Mouse (Mus musculus) embryonic facial prominence, embryonic 11.5 days (tissue): Measurements from ENCODE around the gene Tnni2. TPM values are rescaled to one million over a fixed set of nuclear protein-coding genes. Genes with fewer than 3 reads are reported as not detected.
A peak's percentile ranks its signal among the peaks of the same experiment; 100 is the strongest.

Experiments used
- ATAC-seq: fragments of 200-750 bp; cut with Nextera tagmentation; replicated peaks from 2 replicates; pipeline ENCODE4 v1.8.0; 2017; ENCODE audit warnings: low read depth; ENCODE audit not compliant: insufficient number of reproducible peaks, low FRiP score, low TSS enrichment
- DNase-seq: peaks from one replicate; pipeline ENCODE4 v3.0.0-alpha.2; 2015; ENCODE audit warnings: low spot score
- H3K27ac ChIP-seq: fragments of 300-500 bp; sonication (generic); replicated peaks from 2 replicates; pipeline ENCODE4 v1.5.1; 2014; ENCODE audit warnings: mild to moderate bottlenecking, low read depth, low read length, control low read depth
- H3K27me3 ChIP-seq: fragments of 300-500 bp; sonication (generic); 2 replicates; pipeline ENCODE4 v1.6.1; 2014; ENCODE audit warnings: mild to moderate bottlenecking, low read length, moderate library complexity, mixed read lengths; ENCODE audit not compliant: control insufficient read depth, insufficient read depth
- H3K36me3 ChIP-seq: fragments of 300-500 bp; sonication (generic); replicated peaks from 2 replicates; pipeline ENCODE4 v1.6.1; 2014; ENCODE audit warnings: low read depth, mild to moderate bottlenecking, low read length, moderate library complexity, mixed read lengths; ENCODE audit not compliant: control insufficient read depth, insufficient read depth
- H3K4me1 ChIP-seq: fragments of 300-500 bp; sonication (generic); 2 replicates; pipeline ENCODE4 v1.6.1; 2014; ENCODE audit warnings: low read length, mixed read lengths; ENCODE audit not compliant: control insufficient read depth, insufficient read depth
- H3K4me2 ChIP-seq: fragments of 300-500 bp; sonication (generic); 2 replicates; pipeline ENCODE4 v1.6.1; 2014; ENCODE audit warnings: low read depth, mild to moderate bottlenecking, control low read depth, low read length, moderate library complexity
- H3K4me3 ChIP-seq: fragments of 300-500 bp; sonication (generic); 2 replicates; pipeline ENCODE4 v1.5.1; 2014; ENCODE audit warnings: low read depth, low read length, control low read depth
- H3K9ac ChIP-seq: fragments of 300-500 bp; sonication (generic); replicated peaks from 2 replicates; pipeline ENCODE4 v1.6.1; 2014; ENCODE audit warnings: mild to moderate bottlenecking, control low read depth, low read length
- H3K9me3 ChIP-seq: fragments of 300-500 bp; sonication (generic); replicated peaks from 2 replicates; pipeline ENCODE4 v1.6.1; 2016; ENCODE audit warnings: mild to moderate bottlenecking, low read length, inconsistent platforms, mixed read lengths; ENCODE audit not compliant: control insufficient read depth
- WGBS: fragments of 180-500 bp; shearing (Covaris S2); extraction: QIAGEN DNeasy Blood & Tissue Kit; methylation state at CpG from one replicate; pipeline ENCODE4 v1.1.7; 2014; 5-methylcytosine and 5-hydroxymethylcytosine counted together
- polyA plus RNA-seq: library from polyadenylated mRNA; unstranded; fragments of >200 nt; fragmentation: Nextera tagmentation; extraction: Ambion mirVana; gene quantifications from 2 replicates; pipeline ENCODE4 v1.2.1, GENCODE M21; 2014

The Tnni2 gene
- polyA plus RNA-seq, 1 experiment from 2014 or later = 2.7 TPM

GRCm38 (mm10) chr7:142481186-142481567, 39.6 kb downstream of the Tnni2 start:
- peaks cover 23% of the 10 kb centered on the region for H3K4me1 ChIP-seq
- H3K9ac ChIP-seq = peak overlapping the region; percentile 75
- no peaks in the 10 kb centered on the region; the same call in 1 of the 2 replicates for H3K27me3 ChIP-seq
- ATAC-seq = no peak
- 4% methylated on average over 5 of the region's 5 CpGs for WGBS
- peak overlapping the region; percentile 47 for H3K4me2 ChIP-seq
- no peaks in the 10 kb centered on the region for H3K36me3 ChIP-seq
- H3K9me3 ChIP-seq = no peaks in the 10 kb centered on the region
- no peak overlapping the region for H3K4me3 ChIP-seq
- DNase-seq = peak; percentile 79
- peak overlapping the region; percentile 94 for H3K27ac ChIP-seq

- Histone ChIP-seq H3K4me1 (peaks cover 23% of the 10 kb centered on the region), H3K36me3 (no peaks in the 10 kb centered on the region), H3K27ac (peak overlapping the region; percentile 94), H3K4me3 (0 out of 2 replicates have a peak overlapping the region, but pooled peaks have one; percentile 2), H3K9ac (peak overlapping the region; percentile 75), H3K27me3 (no peaks in the 10 kb centered on the region; the same call in 1 of the 2 replicates), H3K4me2 (peak overlapping the region; percentile 47), H3K9me3 (no peaks in the 10 kb centered on the region)
- DNase-seq (peak; percentile 78), ATAC-seq (peak; percentile 78)
- 3% methylated on average over 18 of the region's 22 CpGs for WGBS
Measured at GRCm38 (mm10) chr7:142481568-142482255, 40.1 kb downstream of the Tnni2 start.

GRCm38 (mm10) chr7:142482256-142482609, 40.6 kb downstream of the Tnni2 start:
- H3K4me3 ChIP-seq = no peak overlapping the region

GRCm38 (mm10) chr7:142483136-142483535, 41.5 kb downstream of the Tnni2 start:
- Histone ChIP-seq H3K4me3 (no peak overlapping the region), H3K9me3 (no peaks in the 10 kb centered on the region), H3K4me2 (no peak overlapping the region), H3K4me1 (peaks cover 29% of the 10 kb centered on the region), H3K27ac (peak overlapping the region; percentile 94), H3K36me3 (no peaks in the 10 kb centered on the region), H3K27me3 (no peaks in the 10 kb centered on the region), H3K9ac (peak overlapping the region; percentile 28; the same call in 1 of the 2 replicates)
- DNase-seq = peak; percentile 67
- ATAC-seq = no peak; the same call in 1 of the 2 replicates
- WGBS = 38% methylated on average over 11 of the region's 11 CpGs

More at GRCm38 (mm10) chr7:142482256-142482609, 40.6 kb downstream of the Tnni2 start:
- Histone ChIP-seq H3K36me3 (no peaks in the 10 kb centered on the region), H3K27me3 (no peaks in the 10 kb centered on the region), H3K4me1 (peaks cover 23% of the 10 kb centered on the region), H3K27ac (peak overlapping the region; percentile 94), H3K4me2 (peak overlapping the region; percentile 47), H3K9ac (peak overlapping the region; percentile 75), H3K9me3 (no peaks in the 10 kb centered on the region)
- ATAC-seq = peak; percentile 12; the same call in 1 of the 2 replicates
- DNase-seq = peak; percentile 62
- 18% methylated on average over 6 of the region's 6 CpGs for WGBS

GRCm38 (mm10) chr7:142484780-142485179, 43.2 kb downstream of the Tnni2 start:
- no peak overlapping the region for H3K4me3 ChIP-seq
- WGBS = 79% methylated on average over 12 of the region's 12 CpGs
- no peak overlapping the region for H3K9ac ChIP-seq
- H3K9me3 ChIP-seq = no peaks in the 10 kb centered on the region
- peaks cover 29% of the 10 kb centered on the region for H3K4me1 ChIP-seq
- no peak overlapping the region for H3K4me2 ChIP-seq
- no peak overlapping the region for H3K27ac ChIP-seq
- ATAC-seq (no peak), DNase-seq (no peak)
- no peaks in the 10 kb centered on the region for H3K36me3 ChIP-seq
- no peaks in the 10 kb centered on the region for H3K27me3 ChIP-seq

DNA sequence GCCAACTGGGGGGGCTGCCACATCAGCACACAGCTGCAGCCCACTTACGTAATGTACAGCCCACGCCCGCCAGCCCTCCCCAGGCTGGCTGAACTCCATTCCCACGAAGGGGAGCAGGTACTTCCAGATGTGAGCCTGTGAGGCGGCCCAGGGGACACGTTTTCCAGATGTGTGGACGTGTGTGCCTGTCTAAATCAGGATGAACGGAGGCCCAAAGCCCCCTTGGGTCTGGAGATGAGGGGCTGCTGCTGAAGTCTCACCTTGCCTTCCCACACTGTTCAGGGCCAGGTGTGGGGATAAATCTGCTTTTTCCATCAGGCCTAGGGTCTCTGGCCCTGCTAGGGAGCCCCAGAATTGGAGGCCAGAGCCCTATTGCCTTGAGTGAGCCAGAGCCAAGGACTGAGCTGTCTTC, 45.1 kb downstream of the Tnni2 start:
- Histone ChIP-seq H3K36me3 (no peaks in the 10 kb centered on the region), H3K9ac (peak overlapping the region; percentile 46), H3K27me3 (no peaks in the 10 kb centered on the region), H3K4me3 (no peak overlapping the region), H3K4me2 (no peak overlapping the region), H3K27ac (peak overlapping the region; percentile 83), H3K9me3 (no peaks in the 10 kb centered on the region), H3K4me1 (peaks cover 20% of the 10 kb centered on the region)
- 50% methylated on average over 8 of the region's 8 CpGs for whole genome bisulfite sequencing
- DNase-seq = peak; percentile 22
- no peak for ATAC-seq

DNA sequence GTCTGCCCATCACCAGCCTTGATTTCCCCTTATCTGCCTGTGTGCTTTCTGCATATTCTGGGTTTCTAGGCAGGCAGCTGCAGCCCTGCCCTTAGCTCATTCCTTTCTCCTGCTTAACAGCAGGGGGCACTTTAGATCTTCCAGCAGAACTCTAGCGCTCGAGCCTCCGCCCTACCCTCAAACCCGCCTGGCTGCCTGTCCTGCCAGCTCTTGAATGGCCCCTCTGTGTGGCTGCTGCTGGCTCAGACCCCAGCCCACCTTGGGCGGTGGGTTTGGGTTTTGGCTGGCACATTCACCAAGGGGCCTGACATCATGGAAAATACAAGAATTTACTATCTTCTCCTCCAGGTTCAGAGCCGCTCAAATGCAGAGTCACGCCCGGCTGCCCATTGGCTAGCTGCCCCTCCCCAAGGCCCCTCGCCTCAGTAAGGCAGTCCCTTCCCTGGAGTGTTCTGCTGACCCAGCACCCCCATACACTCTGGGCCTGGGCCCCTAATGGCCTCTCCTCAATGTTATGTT, 45.8 kb downstream of the Tnni2 start:
- peak overlapping the region; percentile 46 for H3K9ac ChIP-seq
- H3K4me3 ChIP-seq = no peak overlapping the region
- ATAC-seq (peak; percentile 25), DNase-seq (peak; percentile 87)
- H3K27me3 ChIP-seq = no peaks in the 10 kb centered on the region
- peaks cover 13% of the 10 kb centered on the region for H3K4me1 ChIP-seq
- H3K9me3 ChIP-seq = no peaks in the 10 kb centered on the region
- H3K36me3 ChIP-seq = no peaks in the 10 kb centered on the region
- peak overlapping the region; percentile 16; the same call in 1 of the 2 replicates for H3K4me2 ChIP-seq
- WGBS = 17% methylated on average over 9 of the region's 9 CpGs
- peak overlapping the region; percentile 83 for H3K27ac ChIP-seq

DNA sequence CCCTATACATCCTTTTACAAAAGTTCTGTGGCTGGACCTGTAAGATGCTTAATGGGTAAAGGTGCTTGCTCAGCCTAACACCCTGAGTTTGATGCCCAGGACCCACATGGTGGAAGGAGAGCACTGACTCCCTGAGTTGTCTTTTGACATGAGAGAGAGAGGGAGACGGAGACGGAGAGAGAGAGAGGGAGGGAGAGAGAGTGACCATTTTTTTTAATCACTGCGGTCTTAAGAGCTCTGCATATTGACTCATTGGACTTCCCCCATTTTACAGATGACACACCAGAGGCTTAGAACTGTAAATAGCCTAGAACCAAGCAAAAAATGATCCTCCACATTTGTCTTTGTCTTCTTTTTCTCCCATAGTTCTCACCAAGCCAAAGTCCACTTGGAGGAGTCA, 46.4 kb downstream of the Tnni2 start:
- Histone ChIP-seq H3K9me3 (no peaks in the 10 kb centered on the region), H3K4me3 (no peak overlapping the region), H3K27ac (peak overlapping the region; percentile 83), H3K27me3 (no peaks in the 10 kb centered on the region), H3K9ac (no peak overlapping the region), H3K4me2 (no peak overlapping the region), H3K4me1 (peaks cover 7% of the 10 kb centered on the region), H3K36me3 (no peaks in the 10 kb centered on the region)
- WGBS = 84% methylated on average over 3 of the region's 3 CpGs
- no peak for DNase-seq
- no peak for ATAC-seq
